Mouse (Mus musculus) embryo, embryonic 10 days (tissue): Measurements from ENCODE around the gene Prr15.

Experiments
- DNase-seq: peaks from one replicate; pipeline ENCODE4 v3.0.0-alpha.2; 2015; ENCODE audit warnings: low spot score

Gene Prr15

DNA sequence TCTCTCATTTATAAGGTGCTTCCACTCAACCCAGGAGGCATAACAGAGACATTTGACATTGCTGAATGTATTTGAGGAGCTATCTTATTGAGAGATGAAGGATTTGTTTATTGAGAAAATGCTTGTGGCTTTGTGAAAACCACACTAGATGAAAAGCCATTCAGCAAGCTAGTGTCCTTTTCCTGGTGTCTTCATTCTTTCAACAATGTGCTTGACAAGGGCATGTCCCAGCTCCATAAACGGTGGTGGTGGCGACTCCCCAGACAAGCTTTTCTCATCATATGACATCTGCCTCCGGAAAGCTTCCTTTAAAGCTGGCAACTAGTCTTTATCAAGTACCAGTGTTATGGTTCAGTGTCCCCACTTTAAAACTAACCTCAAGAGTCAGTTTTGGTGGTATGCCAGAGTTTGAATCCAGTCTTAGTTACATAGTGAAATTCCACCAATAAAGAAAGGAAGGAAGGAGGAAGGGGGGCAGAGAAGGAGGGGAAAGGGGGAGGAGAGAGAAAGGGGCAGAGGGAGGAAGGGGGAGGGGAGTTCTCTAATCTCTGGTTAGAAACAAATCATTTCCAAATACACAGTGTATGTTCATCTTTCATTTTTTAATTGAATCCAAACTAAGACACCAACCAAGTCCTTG lies at the start of gene Prr15:
TSS of gene Prr15 (plus strand) at position 590 of the 640 bp plus-strand sequence.
- no peak for DNase-seq

DNA sequence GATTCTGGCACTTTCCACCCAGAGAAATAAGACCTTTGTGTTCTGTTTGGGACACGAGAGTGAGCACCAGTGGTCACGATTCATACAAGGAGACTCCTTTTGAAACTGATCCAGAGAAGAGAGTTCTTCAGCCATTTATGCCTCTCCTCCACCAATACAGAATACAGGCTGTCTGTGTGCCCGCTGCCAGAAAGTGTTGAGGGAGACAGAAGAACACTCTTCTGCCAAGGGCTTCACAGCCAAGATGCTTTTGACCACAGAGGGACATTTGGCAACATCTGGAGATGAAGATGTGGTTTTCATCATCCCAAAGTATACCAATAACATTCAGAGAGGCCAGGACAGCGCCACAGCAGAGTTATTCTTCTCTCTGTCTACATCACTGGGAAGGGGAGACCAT lies 48.4 kb upstream of the Prr15 start:
- no peak for DNase-seq

DNA sequence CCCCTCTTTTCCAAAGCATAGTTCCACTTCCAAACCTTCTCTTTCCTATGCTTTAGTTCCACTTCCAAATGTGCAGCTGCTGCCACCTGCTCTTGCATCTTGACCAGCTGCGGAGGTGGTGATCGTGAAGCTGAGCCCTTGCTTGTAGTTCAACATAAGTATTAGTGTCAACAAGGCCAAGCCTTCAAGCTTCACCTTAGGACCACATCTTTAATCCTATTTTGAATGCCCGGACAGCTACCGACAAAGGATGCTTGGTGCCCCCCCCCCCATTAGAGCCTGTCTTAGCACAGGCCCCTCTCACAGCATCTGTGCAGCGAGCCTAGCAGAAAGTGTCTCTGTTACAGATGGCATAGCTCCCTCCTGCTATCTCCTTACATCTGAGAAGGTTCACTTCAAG lies 47.8 kb upstream of the Prr15 start:
- DNase-seq = no peak

GRCm38 (mm10) chr6:54278613-54279012 lies 47.0 kb upstream of the Prr15 start:
- no peak for DNase-seq

DNA sequence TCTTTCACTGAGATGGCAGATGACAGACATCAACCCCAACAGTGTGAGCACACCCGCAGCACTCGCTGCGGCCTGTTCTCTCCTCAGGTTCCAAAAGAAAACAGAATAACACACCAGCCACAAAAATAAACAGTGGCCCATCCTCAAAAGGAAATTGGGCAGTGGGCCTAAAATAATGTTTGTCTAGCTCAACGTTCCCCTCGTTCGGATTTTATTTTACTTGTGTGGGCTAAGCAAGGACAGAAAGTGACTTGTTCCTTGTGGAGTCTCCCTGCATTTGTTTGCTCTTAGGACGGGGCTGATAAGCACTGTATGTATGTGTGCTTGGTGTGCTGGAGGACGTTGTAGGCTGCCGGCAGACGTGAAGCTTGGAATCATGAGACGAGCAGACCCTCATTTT lies 46.2 kb upstream of the Prr15 start:
- no peak for DNase-seq

- no peak for DNase-seq
Observed at GRCm38 (mm10) chr6:54280248-54280647, 45.4 kb upstream of the Prr15 start.

DNA sequence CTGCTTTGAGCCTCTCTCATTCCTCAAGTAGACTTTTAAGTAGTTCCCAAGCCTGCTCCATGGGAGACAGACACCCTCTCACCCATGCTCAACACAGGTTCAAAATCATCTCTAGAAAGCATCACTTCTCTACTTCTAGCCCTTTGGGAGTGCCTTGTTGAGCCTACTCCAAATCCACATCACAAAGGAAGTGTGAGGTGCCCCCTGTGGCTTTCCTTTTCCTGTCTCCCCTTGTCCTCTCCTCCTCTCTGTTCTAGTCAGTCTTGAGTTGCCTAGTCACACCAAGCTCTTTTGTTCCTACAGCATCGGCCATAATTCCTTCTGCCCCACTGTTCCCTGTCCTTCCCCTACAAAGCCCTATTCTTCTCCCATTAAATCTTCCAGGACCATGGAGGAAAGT lies 42.3 kb upstream of the Prr15 start:
- no peak for DNase-seq

DNA sequence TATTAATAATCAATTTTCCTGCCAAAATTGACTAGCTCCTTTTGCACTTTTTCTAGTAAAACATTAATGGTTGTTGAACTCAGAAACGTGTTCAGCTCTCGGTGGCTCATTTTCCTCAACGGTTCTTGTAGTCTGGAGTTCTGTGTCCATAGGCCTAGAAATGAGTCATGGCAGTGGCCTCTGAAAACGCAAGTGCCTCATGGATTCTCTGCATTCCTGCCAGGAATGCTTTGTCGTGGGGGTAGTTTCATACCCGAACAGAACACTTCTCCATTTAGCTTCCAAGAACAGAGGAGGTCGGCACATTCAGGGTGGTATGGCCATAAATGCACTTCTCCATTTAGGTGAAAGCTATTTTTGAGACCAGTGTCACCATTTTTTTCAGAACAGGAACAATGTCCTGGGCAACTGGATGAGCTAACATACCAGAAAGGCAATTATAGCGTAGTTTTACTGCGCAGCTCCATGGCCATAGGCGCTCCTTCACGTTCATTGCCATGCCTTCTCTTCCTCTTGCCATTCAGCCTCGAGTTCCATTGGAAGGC lies 41.4 kb upstream of the Prr15 start:
- DNase-seq = no peak

DNA sequence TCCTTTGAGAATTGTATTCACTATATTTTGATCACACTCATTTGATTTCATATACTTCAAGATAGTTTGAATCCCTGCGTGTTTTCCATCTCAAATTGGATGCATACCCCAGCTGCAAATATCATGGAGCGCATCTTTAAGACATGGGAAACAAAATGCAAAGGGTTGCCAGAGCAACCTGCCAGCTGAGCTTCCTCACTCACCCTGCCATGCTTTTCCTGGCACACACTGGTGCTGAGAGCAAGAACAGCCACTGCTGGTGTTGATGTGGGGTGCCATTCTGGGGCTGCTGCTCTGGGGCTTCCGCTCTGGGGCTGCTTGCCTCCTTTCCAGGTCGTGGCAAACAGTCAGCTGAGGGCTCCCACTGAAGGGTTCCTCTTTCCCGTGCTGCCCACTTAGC lies 38.8 kb upstream of the Prr15 start:
- DNase-seq = no peak

- DNase-seq = no peak
Observed at GRCm38 (mm10) chr6:54289774-54290500, 35.7 kb upstream of the Prr15 start.

DNA sequence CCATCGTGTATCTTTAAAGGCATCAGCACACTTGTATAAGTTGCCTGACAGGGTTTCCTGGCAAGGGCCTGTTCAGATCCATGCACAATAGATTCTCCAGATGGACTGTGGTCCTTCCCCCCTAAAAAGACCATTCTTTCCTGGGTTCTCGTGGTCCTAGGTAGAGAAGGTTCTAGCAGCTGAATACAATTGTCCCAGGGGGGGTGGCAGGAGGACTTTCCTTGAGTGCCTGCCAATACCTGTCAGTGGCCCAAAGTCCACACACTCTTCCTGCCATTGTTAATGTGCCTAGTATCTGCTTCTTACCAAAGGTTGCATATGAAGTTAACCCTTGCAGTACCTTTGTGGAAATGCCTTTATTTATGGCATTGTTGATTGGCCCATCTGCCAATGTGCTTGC lies 28.4 kb upstream of the Prr15 start:
- no peak for DNase-seq

DNA sequence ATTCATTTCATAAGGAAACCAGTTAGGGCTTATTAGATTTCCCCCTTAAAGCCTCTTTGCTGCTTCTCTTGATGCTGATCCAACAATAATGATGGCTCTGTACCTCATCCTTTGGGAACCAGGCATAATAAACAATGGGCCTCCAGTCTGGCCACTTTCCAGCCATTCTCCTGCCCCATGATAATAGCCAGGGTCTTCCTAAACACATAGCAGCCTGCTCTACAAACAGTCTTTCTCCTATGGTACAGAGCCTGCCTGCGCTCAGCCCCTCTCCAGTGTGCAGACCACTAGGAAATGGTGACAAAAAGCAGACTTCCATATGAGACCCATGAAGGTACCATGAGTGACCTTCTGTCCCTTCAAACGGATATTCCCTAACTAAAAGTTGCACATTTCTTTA lies 26.2 kb upstream of the Prr15 start:
- no peak for DNase-seq

GRCm38 (mm10) chr6:54305777-54306176 lies 19.9 kb upstream of the Prr15 start:
- DNase-seq = no peak

GRCm38 (mm10) chr6:54313071-54313470 lies 12.6 kb upstream of the Prr15 start:
- no peak for DNase-seq

DNA sequence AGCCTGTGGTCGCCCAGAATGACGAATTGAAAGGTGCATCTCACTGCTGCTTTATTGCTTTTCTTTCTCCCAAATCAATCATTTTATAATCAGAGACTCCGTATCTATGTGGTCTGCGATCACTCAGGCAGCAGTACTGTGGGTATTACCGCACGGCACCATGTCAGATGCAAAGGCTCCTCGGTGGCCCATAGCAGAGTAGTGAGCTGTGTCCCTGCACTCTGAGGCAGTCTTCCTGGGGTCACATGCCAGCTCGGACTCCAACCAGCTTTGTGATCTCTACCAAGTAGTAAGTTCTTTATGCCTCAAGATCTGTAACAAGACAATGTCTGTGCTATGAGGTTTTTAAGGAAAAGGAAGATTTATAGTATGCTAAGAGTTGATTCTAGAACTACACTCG lies 7.0 kb upstream of the Prr15 start:
- DNase-seq = no peak

DNA sequence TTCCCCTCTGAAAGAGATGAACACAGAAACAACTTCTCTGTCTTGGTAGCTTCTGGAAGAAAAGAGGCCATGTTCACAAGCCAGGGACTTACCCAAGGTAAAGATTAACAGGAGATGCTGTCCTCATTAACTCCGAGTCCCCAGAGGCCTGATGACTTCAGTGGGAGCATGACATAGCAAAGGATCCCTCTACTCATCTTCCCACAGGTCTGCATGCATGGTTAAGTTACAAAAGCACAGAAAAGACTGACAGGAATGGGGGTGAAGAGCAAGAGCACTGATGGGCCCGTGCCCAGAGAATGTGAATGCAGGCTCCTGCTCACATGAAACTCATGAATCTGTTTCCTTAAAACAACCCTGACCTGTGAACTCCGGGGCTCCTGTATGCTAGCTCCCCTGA lies 6.4 kb upstream of the Prr15 start:
- no peak for DNase-seq

GRCm38 (mm10) chr6:54320236-54320635 lies 5.4 kb upstream of the Prr15 start:
- DNase-seq = no peak

- peak; percentile 82 for DNase-seq
Observed at GRCm38 (mm10) chr6:54326671-54327625, 1.3 kb downstream of the Prr15 start.

DNA sequence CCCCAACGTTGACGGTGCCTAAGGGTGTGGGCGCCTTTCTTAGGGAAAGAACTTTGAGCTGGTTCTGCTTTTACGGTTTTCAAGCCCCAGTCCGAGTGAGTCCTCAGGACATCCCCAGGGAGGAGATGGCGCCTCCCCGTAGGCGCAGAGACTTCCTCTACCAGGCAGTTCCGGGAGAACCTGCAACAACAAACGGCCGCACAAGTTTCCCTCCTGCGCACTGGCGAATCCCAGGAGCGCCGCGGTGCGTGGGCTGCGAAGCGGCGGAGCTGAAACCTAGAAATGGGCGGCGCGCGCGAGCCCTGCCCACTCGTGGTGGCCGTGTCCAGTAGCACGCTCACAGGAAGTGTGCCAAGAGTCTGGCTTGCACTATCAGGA lies 2.0 kb downstream of the Prr15 start:
- DNase-seq = peak; percentile 41

DNA sequence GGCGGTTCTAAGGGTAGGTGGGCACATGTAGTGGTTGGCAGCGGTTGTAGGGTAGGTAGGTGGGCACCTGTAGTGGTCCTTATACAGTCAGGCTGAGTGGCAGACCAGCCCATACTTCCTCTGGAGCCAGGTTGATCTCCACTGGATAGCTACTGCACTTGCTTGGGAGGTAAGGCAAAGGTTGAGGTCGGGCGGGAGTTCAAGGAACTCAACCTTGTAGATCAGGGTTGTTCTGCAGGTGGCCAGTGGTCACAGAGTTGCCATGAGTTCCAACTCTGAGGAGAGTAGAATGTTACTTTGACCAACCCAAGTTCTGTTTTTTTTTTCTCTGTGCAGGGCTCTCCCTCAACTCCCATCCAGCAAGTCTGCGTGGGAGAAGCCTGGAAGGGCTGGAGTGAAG lies 3.1 kb downstream of the Prr15 start:
- DNase-seq = no peak

DNA sequence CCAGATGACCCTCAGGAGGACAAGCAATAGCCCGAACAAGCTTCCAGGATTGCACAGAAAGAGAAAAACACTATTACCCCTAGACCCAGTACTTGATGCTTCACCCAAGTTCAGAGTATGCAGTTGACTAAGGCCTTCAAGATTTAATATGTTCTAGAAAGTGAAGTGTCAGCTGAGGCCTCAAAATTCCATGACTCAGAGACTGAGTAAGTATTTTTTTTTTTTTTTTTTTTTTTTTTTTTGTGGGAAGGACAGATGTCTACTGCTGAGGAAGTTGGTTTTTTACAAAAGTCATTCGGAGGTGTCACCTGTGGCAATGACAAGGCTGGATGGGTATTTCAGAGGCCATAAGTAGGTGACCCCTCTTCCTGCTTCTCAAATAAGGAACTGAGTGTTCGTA lies 4.0 kb downstream of the Prr15 start:
- no peak for DNase-seq

DNA sequence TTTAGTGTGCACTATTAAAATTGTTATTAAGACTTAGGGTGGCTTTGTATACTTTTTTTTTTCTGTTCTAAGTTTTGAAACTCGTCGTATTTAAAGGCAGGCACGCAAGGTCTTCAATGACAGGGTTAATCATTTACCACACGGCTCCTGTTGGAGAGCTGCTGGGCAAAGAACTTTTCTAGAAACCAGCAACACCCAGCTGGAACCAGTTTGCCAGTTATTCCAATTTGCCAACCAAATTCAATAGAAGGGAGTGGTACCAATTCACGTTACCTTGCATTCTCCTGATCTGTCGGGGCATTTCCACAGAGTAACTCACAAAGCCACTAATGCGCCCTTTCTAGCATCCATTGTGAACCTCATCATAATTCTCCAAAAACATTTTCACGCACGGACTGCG lies 4.5 kb downstream of the Prr15 start:
- no peak for DNase-seq

DNA sequence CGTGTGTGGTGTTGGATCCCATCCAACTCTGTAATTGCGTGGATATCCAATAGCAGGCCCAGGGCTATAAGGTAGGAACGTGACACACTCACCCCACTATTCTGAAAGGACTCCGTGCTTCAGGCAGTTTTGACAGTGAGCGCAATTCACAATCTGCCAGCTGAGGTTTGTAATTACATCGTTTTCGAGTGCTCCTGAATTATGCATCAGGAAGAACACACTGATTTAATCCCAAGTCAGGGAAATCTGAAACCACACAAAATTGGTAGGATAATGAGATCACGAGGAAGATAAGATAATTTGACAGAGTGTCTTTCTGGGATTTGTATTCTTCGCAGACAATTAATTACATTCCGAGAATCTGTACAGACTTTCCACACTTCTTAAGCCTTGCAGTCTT lies 6.1 kb downstream of the Prr15 start:
- no peak for DNase-seq
